Mouse (Mus musculus) olfactory bulb, adult 2 months (tissue): ENCODE results near the gene Hist1h1c.

Experiments used
- CTCF ChIP-seq: fragments of 200-500 bp; IDR thresholded peaks from 2 replicates; pipeline ENCODE4 v1.5.1; 2012; ENCODE audit warnings: low read depth, mild to moderate bottlenecking, low read length, moderate library complexity; ENCODE audit not compliant: insufficient read depth
- POLR2A ChIP-seq: fragments of 200-500 bp; IDR thresholded peaks from 2 replicates; pipeline ENCODE4 v1.6.1; 2012; ENCODE audit warnings: mild to moderate bottlenecking, low read depth, low read length, moderate library complexity; ENCODE audit not compliant: insufficient read depth

GRCm38 (mm10) chr13:23759251-23759771, 20.7 kb downstream of the Hist1h1c start:
- no peak for TF ChIP-seq CTCF
- TF ChIP-seq POLR2A = no peak
